Mouse (Mus musculus) erythroblast, adult 5-6 weeks (primary cell): Measurements from ENCODE around the gene Sumo3. TPM values are rescaled to one million over a fixed set of nuclear protein-coding genes. Genes with fewer than 3 reads are reported as not detected.

Source experiments
- ATAC-seq: replicated peaks from 2 replicates; pipeline ENCODE4 v1.8.0; 2016; ENCODE audit warnings: moderate number of reproducible peaks, mild to moderate bottlenecking, moderate TSS enrichment, inconsistent platforms; ENCODE audit not compliant: poor library complexity, low FRiP score, severe bottlenecking
- total RNA-seq, 2 experiments: library from RNA; stranded (forward) in 1 of 2; stranded (reverse) in 1 of 2; fragments of 150-400 nt in 1 of 2; fragments of 200-764, 138-1000 nt in 1 of 2; gene quantifications; 2 replicates each; pipeline versions ENCODE4 v1.2.3 to v1.2.4; 2015 to 2017; ENCODE audit warnings: low replicate concordance in 2 of 2

Gene Sumo3
- total RNA-seq, 2 experiments from 2014 or later, result 20.2 to 32.1 TPM

DNA sequence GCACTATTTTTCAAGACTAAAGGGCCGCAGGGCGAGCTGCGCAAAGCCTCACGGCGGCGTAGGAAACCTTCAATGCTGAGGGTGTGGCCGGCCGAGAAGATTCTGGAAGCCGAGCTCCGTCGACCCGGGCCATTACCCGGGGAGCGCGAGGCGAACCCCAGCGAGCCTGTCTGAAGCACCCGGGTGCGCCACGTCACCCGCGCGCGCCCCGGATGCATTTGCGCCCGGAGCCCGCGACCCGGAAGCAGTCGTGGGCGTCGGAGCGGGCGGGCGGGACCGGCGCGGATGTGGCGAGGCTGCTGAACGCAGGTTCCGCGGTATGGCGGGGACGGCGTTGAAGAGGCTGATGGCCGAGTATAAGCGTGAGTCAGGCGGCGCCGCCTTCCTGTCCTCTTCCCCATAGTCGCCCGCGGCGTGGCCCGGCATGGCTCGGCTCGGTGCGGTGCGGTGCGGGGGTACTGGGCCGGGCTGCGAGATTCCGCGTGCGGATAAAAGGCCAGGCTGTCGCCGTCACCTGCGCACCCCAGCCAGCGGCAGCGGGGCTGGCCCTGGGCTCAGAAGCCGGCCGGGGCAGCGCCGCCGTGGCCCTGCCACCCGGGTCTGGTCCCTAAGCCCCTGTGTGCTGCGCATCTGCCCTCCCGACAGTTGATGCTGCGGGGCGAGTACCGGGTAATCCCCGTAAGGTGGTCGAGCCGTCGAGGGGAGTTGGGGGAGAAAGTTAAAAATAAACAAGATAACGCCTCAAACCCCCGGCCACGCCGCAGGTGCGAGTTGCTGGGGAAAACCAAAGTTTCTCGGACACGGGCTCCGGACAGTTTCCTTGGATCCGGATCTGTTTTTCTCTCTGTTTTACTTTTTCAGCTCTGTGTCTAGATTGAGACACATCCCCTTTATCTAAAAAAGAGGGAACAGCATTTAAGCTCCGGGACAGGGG is 16.4 kb downstream of the Sumo3 start, which contains the start of gene Ube2g2:
TSS of gene Ube2g2 (plus strand) at position 221 of the 934 bp plus-strand sequence.
- ATAC-seq, result peak; percentile 95

DNA sequence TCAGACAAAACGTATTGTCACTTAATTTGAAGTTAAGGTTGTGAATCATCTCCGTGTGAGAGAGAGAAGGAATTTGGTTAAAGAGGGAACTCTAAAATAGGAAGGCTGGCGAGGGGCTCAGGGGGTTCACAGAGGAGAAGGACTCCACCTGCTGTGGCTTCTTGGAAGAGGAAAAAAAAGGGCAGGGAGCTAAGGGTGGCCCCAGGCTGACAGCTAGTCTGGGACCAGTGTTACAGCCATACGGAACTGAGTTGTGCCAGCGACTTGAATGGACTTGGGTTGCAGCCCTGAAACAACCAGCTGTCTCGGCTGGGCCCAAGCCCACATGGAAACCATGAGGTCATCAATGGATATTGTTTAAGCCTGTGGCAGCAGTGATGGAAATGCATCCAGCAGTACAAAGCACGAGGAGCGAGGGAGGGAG is 17.2 kb downstream of the Sumo3 start:
- no peak for ATAC-seq

DNA sequence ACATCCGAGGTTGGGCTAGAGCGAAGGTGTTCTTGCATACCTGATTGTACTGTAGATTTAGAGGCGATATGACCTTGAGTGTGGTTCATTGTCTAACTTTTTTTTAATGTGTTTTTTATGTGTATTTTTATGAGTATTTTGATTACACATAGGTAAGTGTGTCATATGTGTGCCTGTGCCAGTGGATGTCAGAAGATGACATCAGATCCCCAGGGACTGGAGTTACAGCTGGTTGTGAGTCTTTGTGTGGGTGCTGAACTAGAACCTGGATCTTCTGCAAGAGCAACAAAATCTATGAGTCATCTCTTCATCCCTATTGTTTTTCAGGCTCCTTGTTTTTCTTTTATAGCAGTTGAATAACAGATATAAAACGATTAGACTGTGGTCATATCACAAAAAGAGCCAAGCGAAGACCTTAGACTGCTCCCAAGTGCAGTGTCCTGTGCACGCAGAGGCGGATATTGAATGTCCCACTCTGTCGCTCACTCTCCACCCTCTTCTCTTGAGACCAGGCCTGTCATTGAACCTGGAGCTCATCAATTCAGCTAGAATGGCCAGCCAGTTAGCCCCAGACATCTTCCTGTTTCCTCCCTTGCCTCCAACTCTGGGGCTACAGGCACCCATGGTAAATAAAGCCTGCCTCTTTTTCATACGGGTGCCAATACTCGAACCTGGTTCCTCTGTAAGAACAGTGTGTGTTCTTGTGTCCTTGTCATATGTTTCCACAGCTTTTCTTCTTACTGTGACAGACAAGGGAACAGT is 17.9 kb downstream of the Sumo3 start:
- ATAC-seq, result no peak

DNA sequence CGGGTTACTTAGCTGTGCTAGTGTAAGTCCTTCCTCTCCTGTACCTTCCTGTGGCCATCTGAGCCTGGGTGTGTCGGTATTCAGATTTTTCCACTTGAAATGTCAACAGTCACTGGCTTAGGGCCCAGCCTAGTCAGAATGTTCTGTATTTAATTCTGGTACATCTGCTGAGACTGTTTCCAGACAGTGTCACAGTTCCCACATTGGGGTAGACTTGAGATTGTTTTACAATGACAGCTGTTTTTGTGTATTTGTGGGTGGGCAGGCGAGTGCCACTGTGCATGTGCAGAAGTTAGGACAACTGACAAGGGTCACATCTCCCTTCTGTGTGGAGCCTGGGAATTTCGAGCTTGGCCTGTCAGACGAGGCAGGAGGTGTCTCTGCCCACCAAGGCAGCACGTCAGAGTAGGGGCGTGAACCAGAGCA is 18.7 kb downstream of the Sumo3 start:
- ATAC-seq, result no peak

DNA sequence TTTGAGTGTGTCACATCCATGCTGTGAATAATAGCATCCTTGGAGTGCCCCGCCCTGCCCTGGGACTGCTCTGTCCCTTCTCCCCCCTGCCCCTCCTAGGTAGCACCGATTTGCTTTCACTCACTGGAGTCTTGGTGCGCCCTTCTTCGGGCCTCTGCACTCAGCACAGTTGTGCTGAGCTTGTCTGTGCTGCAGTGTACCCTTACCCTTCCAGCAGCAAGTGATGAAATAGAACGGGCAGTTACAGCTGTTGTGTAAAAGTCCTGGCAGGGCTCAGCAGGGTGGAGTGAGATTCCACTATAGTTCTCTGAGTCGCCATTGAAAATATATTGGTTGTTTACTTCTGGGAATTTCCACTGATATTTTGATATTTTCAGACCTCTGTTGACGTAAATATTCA is 20.1 kb downstream of the Sumo3 start:
- ATAC-seq, result no peak

DNA sequence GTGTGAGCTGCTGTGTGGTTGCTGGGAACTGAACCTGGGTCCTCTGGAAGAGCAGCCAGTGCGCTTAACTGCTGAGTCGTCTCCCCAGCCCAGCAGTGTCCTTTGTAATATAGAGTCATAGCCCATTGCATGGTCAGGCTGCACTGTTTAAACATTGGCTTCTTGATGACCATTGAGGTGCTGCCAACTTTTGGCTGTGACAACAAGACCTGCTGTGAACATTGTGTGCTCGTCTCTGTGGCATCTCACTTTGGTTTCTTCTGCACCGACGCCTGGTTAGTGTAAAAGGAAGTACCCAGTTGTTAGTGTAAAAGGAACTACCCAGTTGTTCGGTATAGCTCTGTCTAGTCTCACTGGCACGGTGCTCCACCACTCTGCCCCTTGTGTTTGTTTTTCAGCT is 20.7 kb downstream of the Sumo3 start:
- no peak for ATAC-seq

DNA sequence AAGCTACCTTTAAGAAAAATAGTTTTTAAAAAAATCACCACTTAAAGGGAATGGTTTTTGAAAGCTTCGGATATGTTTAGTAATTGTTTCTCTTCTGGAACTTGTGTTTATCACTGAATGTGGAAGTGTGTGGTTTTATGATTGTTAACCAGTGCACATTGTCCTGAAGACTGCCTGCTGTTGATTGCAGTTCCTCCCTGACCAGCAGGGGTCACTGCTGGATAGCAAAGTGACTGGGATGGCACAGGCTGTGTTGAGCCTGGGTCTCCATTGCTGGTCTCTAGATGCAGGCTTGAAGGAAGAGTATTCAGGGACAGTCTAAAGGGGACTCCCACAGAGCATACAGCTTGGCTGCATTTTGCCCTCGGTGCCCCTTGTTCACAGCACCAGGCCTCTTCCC is 21.6 kb downstream of the Sumo3 start:
- peak; percentile 81 for ATAC-seq

DNA sequence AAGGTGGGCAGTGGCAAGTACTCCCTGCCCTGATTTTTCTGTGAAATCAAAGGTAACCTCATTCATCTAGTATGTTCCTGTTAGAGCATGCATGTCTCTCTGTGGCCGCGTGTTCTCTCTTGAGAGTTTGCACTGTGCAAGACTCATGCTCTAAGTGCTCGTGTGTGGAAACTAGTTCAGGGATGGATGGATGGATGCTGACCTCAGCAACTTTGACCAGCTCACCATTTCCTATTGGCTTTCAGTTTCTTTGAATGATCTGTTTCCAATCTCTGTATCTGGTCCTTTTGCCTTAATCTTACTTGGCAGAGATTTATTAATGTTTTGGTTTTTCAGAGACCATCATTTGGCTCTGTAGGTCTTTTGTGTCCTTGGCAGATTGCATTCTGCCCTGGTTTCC is 23.3 kb downstream of the Sumo3 start:
- ATAC-seq, result no peak

DNA sequence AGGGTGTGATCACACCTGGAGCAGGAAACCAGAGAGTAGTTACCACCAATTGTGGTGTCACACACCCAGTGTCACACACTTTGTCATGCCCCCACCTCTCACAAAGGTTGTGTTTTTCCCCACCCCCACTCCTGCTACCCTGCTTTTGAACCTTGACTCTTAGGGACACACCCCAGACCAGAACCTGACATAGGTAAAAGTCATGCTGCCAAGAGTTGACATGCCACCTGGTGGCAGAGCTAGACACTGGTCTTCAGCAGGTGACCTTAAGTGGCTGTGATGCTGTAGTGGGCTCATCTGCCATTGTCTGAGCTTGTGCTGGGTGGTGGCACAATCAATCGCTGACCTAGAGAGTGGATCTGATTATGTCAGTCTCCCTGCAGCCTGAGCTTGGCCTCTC is 24.1 kb downstream of the Sumo3 start:
- ATAC-seq, result no peak

DNA sequence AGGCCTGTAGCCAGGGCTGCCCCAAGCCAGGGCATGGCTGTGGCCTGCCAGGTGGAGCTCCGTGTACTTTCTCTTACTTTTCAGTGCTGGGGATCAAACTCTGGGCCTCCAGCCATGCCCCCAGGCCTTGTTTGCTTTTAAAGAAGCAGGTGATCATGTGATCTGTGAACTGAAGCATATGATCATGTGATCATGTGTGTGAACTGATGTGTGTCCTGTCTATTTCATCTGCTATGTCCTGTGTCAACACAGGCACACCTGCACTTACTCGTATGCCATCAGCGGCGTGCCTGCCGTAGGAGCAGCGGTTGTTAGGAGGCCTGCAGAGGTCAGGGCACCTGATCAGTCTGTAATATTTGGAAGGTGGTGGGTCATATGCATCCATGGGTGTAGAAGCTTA is 28.1 kb downstream of the Sumo3 start:
- no peak for ATAC-seq

DNA sequence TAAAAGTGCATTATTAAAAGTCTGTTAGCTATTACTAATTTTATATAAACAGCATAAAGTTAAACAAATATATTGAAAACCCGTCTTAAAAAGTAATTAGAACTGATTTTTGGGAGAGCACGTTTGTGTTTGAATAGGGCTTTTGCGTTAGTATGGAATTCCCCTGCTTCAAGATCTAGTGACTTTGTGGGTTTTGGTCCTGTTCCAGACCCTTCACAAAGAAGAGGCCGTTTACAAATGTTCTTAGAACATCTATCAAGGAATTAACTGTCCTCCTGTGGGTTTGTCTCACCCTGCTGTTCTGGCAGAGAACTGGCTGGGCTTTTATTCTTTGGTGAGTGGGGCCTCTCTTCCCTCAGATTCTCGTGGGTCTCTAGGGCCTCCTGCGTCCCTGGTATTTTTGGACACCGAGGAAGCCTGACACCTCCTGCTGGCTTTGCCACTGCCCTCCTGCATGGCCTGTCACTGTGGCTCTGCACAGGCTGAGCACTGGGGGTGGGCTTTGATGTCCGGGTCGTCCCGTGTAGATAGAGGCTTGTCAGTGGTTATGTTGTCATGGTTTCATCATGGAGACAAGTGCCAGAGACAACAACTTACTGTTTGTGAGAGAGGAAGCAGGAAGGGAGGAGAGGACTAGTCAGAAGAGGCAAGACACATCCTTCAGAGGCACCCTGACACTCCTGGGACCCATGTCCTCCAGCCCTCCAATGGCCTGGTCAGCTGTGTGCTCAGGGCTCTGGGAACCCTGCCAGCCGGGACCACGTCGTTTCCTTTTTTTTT is 28.7 kb downstream of the Sumo3 start:
- no peak for ATAC-seq

DNA sequence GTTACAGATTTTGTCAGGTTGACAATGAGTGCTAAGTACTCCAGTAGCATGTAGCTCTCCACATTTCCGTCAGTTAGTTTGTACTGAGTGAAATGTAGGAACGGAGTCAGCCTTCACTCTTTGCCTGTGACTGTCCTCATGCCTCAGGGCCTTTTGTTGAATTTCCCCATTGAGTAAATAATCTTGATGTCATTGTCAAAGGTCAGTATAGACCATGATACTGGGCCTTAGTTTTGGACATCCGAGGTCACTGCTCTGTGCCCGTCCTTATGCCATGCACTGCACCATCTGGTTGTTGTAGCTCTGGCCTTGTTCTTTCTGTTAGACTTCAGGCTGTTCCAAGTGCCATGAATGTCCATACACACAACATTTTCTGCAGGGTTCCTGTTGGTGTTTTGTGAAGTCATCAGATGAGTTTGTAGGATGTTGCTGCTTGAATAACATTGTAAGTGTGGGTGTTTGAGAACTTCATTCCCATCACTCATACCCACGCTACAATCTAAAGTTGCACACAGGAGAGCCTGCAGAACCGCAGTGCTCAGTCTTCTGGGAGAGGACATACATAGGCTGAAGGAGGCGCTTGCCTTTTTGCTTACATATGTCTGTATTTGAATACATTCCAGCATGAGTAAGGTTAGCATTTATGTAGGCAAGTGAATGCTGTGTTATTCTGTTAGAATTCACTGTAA is 30.5 kb downstream of the Sumo3 start:
- ATAC-seq, result no peak

DNA sequence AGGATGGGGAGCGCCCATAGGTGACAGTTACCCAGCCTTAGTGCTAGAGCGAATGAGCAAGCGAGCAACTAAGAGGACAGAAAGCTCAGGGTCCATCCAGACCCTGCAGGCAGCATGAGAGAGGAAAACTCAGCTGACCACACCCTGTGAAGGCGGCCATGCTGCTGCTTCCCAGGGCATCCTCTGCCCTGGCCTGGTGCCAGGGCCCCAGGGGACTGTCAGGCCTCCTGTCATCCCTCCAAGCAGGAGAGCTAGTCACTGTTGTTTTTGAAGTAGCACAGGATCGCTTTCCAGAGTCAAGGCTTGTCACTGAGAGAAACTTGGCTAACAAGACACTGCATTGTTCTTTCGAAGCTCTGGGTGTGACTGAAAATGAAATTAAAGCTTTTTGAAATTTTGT is 33.1 kb downstream of the Sumo3 start:
- ATAC-seq, result no peak

DNA sequence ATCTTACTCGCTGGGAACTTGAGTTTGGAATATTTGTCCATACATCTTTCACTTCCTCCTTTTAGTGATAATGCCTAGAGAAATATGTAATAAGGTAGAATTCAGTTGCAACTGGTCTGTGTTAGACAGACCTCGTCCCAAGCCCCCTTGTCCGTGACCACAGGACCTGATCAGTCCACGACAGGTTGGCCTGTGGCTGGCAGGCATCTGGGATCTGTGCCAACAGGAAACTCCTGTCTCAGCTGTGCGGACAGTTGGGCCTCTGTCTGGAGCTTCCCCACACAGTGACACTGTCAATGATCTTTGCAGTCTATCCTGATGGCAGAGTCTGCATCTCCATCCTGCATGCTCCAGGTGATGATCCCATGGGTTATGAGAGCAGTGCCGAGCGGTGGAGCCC is 37.3 kb downstream of the Sumo3 start:
- no peak for ATAC-seq

DNA sequence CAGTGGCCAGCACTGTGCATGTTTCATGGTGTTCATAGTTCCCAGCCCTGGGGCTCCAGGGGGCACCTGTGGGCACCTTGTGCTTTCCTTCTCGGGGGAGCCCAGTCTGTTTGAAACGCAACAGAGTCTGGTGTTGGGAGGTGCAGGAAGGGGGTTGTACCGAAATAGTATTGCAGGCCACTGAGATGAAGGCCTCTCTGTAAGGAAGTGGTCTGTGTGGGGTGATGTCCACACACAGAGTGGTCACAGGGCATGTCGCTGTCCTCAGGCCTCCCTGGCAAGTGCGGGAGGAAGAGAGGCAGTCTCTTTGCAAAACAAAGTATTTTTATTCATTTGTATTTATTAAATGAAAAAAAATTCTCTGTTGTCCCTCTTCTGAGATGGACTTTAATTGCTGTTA is 39.7 kb downstream of the Sumo3 start:
- no peak for ATAC-seq

DNA sequence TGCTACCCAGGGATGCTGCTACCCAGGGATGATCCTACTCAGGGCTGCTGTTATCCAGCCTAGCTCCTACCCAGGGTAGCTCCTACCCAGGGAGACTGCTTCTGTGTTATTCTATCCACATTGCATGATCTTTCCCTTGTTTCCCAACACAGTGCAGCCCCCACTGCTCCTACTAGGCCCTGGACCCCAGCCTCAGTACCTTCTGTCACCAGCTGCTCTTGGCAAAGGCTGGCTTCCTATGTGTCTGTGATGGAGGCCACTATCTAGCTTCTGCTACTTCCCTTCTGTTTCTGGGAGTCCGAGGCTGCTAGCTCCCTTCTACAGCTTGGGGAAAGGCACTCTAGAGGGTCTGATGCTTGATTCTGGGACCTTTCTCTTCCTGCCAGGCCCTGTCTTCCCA is 41.6 kb downstream of the Sumo3 start:
- no peak for ATAC-seq

DNA sequence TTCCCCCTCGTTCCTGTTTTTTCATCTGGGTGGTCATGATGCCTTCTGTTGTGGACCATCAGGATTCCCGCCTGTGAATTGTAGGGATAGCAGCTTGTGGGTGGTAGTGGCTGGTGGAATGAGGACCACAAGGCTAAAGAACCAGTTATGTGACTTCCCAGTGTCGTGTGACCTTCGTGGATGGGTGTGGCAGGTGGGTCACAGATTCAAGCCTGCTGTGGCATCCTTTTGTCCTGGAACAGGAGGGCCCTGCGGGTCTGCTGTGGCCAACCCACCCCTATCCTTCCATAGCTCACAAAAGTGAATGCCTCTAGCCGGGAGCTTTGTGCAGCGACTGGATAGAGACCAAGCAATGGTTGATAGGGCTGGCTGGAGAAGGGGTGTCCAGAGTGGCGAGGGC is 42.0 kb downstream of the Sumo3 start:
- no peak for ATAC-seq

DNA sequence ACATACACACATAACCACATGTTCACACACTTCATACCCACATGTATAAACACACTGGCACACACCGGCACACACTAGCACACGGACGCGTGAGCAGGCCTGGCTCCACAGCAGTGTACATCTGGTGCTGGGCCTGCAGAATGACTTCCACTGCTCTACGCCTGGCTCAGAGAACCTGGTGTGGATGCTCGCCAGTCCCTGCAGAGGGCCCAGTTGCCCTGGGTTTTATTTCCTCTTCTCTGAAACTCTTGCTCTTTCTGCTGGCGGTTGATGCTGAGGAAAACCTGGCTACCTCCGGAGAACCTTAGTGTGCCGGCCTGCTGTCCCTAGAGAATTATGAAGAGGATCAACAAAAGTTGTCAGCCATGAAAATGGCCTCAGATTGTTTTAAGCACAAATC is 46.1 kb downstream of the Sumo3 start:
- ATAC-seq, result no peak

DNA sequence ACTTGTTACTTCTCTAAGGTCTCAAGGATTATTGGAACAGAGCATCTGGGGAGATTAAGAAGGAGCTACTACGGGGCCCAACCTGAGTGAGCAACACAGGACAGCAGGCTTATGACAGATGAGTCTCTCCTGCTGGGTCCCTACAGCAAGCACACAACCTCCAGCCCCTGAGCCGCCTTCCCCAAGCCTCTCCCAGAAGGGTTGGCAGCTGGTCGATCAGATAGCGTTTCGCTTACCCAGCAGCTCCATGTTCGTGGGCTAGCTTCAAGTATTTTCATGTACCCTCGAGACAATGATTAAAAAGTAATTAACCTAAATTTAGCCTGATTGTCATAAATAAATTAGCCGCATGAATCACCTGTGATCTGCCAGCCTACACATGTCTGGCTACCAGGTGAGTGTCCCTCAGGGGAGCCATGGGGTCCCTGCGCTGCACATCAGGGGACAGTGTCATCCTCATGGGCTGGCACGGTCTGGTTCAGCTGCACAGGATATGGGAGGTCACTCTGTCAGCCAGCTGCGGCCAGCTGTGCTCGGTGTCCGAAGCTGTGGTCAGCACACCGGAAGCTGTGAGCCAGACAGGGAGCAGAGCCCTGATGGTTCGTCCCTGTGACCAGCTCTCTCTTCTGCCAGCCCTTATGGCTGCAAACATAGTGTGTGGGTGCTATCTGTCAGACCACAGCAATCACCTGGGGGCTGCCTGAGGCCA is 52.5 kb downstream of the Sumo3 start:
- ATAC-seq, result no peak
